Mouse (Mus musculus): ENCODE measurements around the gene Arhgef18.

GRCm38 (mm10) chr8:3467006-3467885, 74.4 kb downstream of the Arhgef18 start, which contains the start of gene Pex11g:
- TF ChIP-seq CTCF (IDR thresholded peaks at IDR 0.05; ENCODE audit: low read depth) (no peak), EP300 (IDR thresholded peaks at IDR 0.05; ENCODE audit: low read depth) (no peak)
